Mouse (Mus musculus) 3T3-L1 (cell line): ENCODE results near the gene Tmod4.

Source experiments
- DNase-seq: peaks from one replicate; pipeline ENCODE4 v3.0.0-alpha.2; 2015; ENCODE audit warnings: low read depth, low spot score

Gene Tmod4

GRCm38 (mm10) chr3:95173256-95173949, 49.1 kb downstream of the Tmod4 start:
- DNase-seq = no peak

DNA sequence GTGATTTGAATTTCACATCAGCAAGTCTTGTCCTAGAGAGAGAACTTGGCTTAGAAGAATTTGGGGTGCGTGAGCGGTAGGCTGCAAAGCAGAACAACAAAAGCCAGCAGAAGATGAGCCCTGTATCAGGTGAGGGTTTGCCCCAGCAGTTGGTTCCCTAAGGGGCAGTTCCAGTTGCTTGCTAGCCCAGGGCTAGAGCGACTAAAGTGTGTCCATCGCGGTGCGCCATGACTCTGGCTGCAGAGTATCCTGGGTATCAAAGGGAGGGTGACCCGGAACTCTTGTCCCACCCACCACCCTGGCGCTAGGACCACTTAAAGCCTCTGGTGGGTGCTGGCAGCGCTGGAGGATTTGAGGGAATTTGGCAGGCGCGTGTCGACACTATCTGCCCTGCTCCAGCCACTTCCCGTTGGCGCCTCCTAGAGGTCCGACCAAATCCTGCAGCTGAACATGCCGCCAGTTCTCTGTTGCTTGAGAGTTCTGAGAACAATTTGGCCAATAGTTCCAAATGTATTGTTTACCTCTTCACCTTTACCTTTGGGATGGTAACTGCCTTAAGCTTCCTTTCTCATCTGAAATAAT, 49.8 kb downstream of the Tmod4 start:
- no peak for DNase-seq

- no peak for DNase-seq
Observed at GRCm38 (mm10) chr3:95176500-95176899, 52.2 kb downstream of the Tmod4 start.

- DNase-seq = peak; percentile 63
Observed at GRCm38 (mm10) chr3:95177583-95177982, 53.3 kb downstream of the Tmod4 start.
